Mouse (Mus musculus) adrenal gland, postnatal 10 days (tissue): ENCODE data around the gene Mpp2. TPM values are rescaled to one million over a fixed set of nuclear protein-coding genes. Genes with fewer than 3 reads are reported as not detected.

ENCODE experiments used
- DNase-seq: peaks from one replicate; pipeline ENCODE4 v3.0.0; 2021; ENCODE audit warnings: mixed read lengths
- long read RNA-seq, 2 experiments: library from polyadenylated mRNA; stranded (forward); transcript quantifications; one replicate each; pipeline ENCODE4 v2.0.0; 2021
- total RNA-seq, 2 experiments: library from RNA; stranded (reverse); gene quantifications; 2 replicates each; pipeline ENCODE4 v1.2.3; 2021

The Mpp2 gene
- 10 to 100 TPM in 1 of 2 experiments, 1 to 10 TPM in 1; 8.7 to 10.3 TPM for total RNA-seq
- long read RNA-seq, experiment 1, full-length matches to known transcripts: 1 of 3 reads
- long read RNA-seq, experiment 1, partial matches to known transcripts: 0 of 3 reads
- long read RNA-seq, experiment 1, other reads (novel, unspliced or antisense): 2 of 3 reads
- long read RNA-seq, experiment 2, full-length matches to known transcripts: 1 of 2 reads
- long read RNA-seq, experiment 2, partial matches to known transcripts: 0 of 2 reads
- long read RNA-seq, experiment 2, other reads (novel, unspliced or antisense): 1 of 2 reads

- DNase-seq: peak; percentile 81
These were observed at the start of gene Mpp2 for GRCm38 (mm10) chr11:102087931-102088898. Gene Mpp2, minus strand, starts transcription at chr11:102088515.

- no peak for DNase-seq
These were observed 49.5 kb upstream of the Mpp2 start for GRCm38 (mm10) chr11:102137625-102138446.

- no peak for DNase-seq
These were observed 46.2 kb upstream of the Mpp2 start for GRCm38 (mm10) chr11:102134516-102134915.

- no peak for DNase-seq
These were observed 29.1 kb upstream of the Mpp2 start for GRCm38 (mm10) chr11:102117386-102117785.

GRCm38 (mm10) chr11:102116241-102116640 lies 27.9 kb upstream of the Mpp2 start:
- DNase-seq: no peak

- DNase-seq: no peak
These were observed 23.3 kb upstream of the Mpp2 start for GRCm38 (mm10) chr11:102111576-102111975.

- no peak for DNase-seq
These were observed 19.4 kb upstream of the Mpp2 start, which contains the start of gene Pyy for GRCm38 (mm10) chr11:102107732-102108131. Gene Pyy, minus strand, starts transcription at chr11:102107832.

GRCm38 (mm10) chr11:102106911-102107310 lies 18.6 kb upstream of the Mpp2 start:
- DNase-seq: no peak

GRCm38 (mm10) chr11:102102485-102103258 lies 14.4 kb upstream of the Mpp2 start:
- DNase-seq: peak; percentile 83

GRCm38 (mm10) chr11:102101219-102101618 lies 12.9 kb upstream of the Mpp2 start, which contains the start of gene Ppy:
Gene Ppy, minus strand, starts transcription at chr11:102101319.
- no peak for DNase-seq

- peak; percentile 85 for DNase-seq
These were observed 8.6 kb upstream of the Mpp2 start for GRCm38 (mm10) chr11:102096887-102097391.

GRCm38 (mm10) chr11:102096446-102096845 lies 8.1 kb upstream of the Mpp2 start:
- DNase-seq: no peak

- DNase-seq: no peak
These were observed 7.4 kb upstream of the Mpp2 start for GRCm38 (mm10) chr11:102095676-102096075.

- DNase-seq: peak; percentile 80
These were observed 933 bp upstream of the Mpp2 start for GRCm38 (mm10) chr11:102089088-102089808.

- DNase-seq: peak; percentile 89
These were observed 1.1 kb downstream of the Mpp2 start for GRCm38 (mm10) chr11:102087081-102087751.

GRCm38 (mm10) chr11:102086331-102086730 lies 2.0 kb downstream of the Mpp2 start:
- DNase-seq: no peak

GRCm38 (mm10) chr11:102084159-102084558 lies 4.2 kb downstream of the Mpp2 start:
- no peak for DNase-seq

GRCm38 (mm10) chr11:102083193-102083592 lies 5.1 kb downstream of the Mpp2 start:
- no peak for DNase-seq

- DNase-seq: peak; percentile 82
These were observed 6.0 kb downstream of the Mpp2 start for GRCm38 (mm10) chr11:102082322-102082721.

GRCm38 (mm10) chr11:102073722-102074121 lies 14.6 kb downstream of the Mpp2 start:
- DNase-seq: no peak
